Mouse (Mus musculus): ENCODE measurements around the gene Gm27021. TPM values are rescaled to one million over a fixed set of nuclear protein-coding genes. Genes with fewer than 3 reads are reported as not detected.

Gm27021 gene
- polyA plus RNA-seq, 1 experiment from 2014 or later: 1.9 TPM

DNA sequence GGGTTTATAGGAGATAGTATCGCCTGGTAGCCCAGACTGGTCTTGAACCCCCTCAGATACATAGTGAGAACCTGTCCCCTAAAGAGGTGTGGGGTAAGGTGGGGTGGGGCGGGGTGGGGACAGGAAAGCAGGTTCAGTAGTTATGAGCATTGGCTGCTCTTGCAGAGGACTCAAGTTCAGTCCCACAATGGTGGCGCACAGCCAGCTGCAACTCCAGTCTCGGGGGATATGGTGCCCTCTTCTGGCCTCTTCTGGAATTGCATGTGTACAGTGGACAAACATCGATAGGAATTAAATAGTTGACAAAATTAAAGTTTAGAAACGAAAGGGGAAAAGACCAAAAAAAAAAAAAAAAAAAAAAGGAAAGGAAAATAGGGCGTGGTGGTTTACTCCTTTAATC lies 68.4 kb downstream of the Gm27021 start:
- WGBS: 52% methylated on average over 7 of the region's 7 CpGs
- H3K4me3 ChIP-seq (ENCODE audit: low read depth, low read length): no peak overlapping the region

DNA sequence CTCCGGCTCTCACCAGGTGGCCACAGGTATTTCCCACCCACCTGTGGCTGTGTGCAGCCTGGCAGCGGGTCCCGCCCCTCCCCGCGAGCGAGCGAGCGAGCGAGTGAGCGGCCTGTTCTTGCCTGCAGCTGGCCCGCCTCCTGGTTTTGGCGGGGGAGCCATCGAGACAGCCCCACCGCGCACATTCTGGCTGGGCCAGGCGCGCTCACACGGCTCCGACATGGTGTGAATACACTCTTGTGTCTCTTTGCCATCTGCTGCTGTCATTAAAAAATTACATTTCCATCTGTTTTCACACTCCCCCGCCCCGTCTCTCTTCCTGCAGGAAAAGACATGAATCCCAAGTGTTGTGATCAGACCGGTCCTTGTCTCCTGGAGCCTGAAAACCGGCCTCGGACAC lies 69.3 kb downstream of the Gm27021 start:
- TF ChIP-seq CTCF (IDR thresholded peaks at IDR 0.05; ENCODE audit: low read depth): no peak
- Histone ChIP-seq H3K9ac (ENCODE audit: low read depth, low read length) (no peak overlapping the region), H3K27ac (ENCODE audit: low read depth, low read length) (no peak overlapping the region)

More for the DNA sequence above, 68.4 kb downstream of the Gm27021 start:
- no peak overlapping the region for H3K9ac ChIP-seq (ENCODE audit: low read depth, low read length)
- 0 out of 2 replicates have a peak, but pooled peaks cover 5% of the 10 kb centered on the region for H3K27me3 ChIP-seq (replicated peaks; ENCODE audit: control insufficient read depth, insufficient read depth, low read length)
- ATAC-seq: no peak
- H3K27ac ChIP-seq (ENCODE audit: low read depth, low read length): no peak overlapping the region
- H3K4me2 ChIP-seq (replicated peaks; ENCODE audit: low read depth): no peak overlapping the region
- H3K36me3 ChIP-seq (ENCODE audit: control insufficient read depth, insufficient read depth): no peaks in the 10 kb centered on the region
- no peaks in the 10 kb centered on the region for H3K4me1 ChIP-seq (replicated peaks; ENCODE audit: control insufficient read depth, insufficient read depth, low read length)
- no peaks in the 10 kb centered on the region for H3K9me3 ChIP-seq (ENCODE audit: control insufficient read depth)
- peak; percentile 80 for TF ChIP-seq CTCF (IDR thresholded peaks at IDR 0.05; ENCODE audit: low read depth)

DNA sequence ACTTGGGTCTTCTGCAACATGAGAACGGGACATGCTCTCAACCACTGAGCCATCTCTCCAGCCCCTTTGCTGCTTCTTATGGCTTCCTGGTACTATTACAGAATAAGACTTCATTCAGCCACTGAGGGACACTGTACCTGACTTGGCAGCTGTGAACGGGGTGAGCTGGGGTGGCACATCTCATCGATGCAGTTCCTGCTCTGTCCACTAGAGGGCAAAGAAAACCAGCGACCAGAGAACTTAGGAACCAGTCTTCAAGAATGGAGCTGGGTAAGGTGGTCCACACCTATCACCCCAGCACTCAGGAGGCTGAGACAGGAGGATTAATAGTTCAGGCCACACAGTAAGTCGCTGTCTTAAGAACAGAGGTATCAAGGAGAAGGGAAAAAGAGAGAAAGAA lies 71.9 kb downstream of the Gm27021 start:
- 0 out of 2 replicates have a peak, but pooled peaks cover 5% of the 10 kb centered on the region for H3K27me3 ChIP-seq (replicated peaks; ENCODE audit: control insufficient read depth, insufficient read depth, low read length)
- H3K36me3 ChIP-seq (ENCODE audit: control insufficient read depth, insufficient read depth): no peaks in the 10 kb centered on the region
- H3K27ac ChIP-seq (ENCODE audit: low read depth, low read length): no peak overlapping the region
- no peak for ATAC-seq
- no peaks in the 10 kb centered on the region for H3K4me1 ChIP-seq (replicated peaks; ENCODE audit: control insufficient read depth, insufficient read depth, low read length)
- no peak overlapping the region for H3K4me3 ChIP-seq (ENCODE audit: low read depth, low read length)
- no peaks in the 10 kb centered on the region for H3K9me3 ChIP-seq (ENCODE audit: control insufficient read depth)
- H3K9ac ChIP-seq (ENCODE audit: low read depth, low read length): no peak overlapping the region
- no peak overlapping the region for H3K4me2 ChIP-seq (replicated peaks; ENCODE audit: low read depth)
- 10% methylated on average over 5 of the region's 5 CpGs for WGBS
- peak; percentile 88 for TF ChIP-seq CTCF (IDR thresholded peaks at IDR 0.05; ENCODE audit: low read depth)

More for the DNA sequence above, 69.3 kb downstream of the Gm27021 start:
- no peaks in the 10 kb centered on the region for H3K9me3 ChIP-seq (ENCODE audit: control insufficient read depth)
- H3K4me2 ChIP-seq (replicated peaks; ENCODE audit: low read depth): peak overlapping the region; percentile 35
- H3K27me3 ChIP-seq (replicated peaks; ENCODE audit: control insufficient read depth, insufficient read depth, low read length): 0 out of 2 replicates have a peak, but pooled peaks cover 5% of the 10 kb centered on the region
- WGBS: 29% methylated on average over 24 of the region's 24 CpGs
- H3K4me1 ChIP-seq (replicated peaks; ENCODE audit: control insufficient read depth, insufficient read depth, low read length): no peaks in the 10 kb centered on the region
- H3K4me3 ChIP-seq (ENCODE audit: low read depth, low read length): no peak overlapping the region
- no peak for ATAC-seq
- no peaks in the 10 kb centered on the region for H3K36me3 ChIP-seq (ENCODE audit: control insufficient read depth, insufficient read depth)

DNA sequence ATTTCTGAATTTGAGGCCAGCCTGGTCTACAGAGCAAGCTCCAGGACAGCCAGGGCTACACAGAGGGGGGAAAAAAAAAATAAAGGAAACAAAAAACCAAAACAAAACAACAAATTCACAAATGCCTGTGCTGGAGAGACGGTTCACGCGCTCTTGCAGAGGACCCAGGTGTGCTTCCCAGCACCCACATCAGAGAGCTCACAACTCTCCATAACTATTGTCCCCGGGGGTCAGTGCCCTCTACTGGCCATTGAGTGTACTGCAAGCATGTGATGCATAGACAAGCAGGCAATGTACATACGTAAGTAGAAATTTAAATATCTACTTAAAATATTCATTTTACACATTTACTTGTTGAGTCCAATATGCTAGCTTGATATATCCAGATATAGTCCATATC lies 73.3 kb downstream of the Gm27021 start:
- no peak for ATAC-seq
- peak; percentile 60 for TF ChIP-seq CTCF (IDR thresholded peaks at IDR 0.05; ENCODE audit: low read depth)
- 90% methylated on average over 5 of the region's 5 CpGs for WGBS

DNA sequence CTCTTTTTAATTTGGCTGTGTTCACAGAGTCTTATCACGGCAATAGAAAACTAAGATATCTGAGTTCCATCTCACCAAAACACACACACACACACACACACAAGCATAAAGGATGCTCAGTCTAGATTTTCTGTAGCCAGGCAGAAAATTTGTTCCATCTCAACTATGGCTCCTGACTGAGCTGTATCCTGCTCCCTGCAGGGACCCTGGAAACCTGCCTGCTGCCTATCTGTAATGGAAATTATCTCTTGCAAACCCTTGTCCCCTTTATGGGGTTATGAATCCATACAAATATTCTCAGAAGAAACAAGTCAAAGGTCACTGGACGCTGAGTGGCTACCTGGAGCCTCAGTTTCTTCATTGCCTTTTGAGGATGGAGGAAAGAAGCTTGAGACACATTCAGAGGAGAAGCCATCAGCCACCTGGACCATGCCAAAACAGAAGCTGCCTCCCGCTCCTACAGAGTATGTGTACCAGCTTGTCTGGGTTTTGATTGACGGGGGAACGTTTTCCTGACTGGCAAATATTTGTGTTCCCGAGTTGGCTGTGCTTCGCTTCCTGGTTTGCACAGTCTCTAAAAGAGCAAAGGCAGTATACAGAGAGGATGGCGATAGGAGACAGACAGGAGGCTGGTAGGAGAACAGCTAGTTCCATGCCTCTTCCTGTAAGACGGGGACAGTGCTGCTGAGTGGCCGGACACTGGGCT lies 76.1 kb downstream of the Gm27021 start:
- Histone ChIP-seq H3K27ac (ENCODE audit: low read depth, low read length) (no peak overlapping the region), H3K9me3 (ENCODE audit: control insufficient read depth) (no peaks in the 10 kb centered on the region), H3K4me1 (replicated peaks; ENCODE audit: control insufficient read depth, insufficient read depth, low read length) (no peaks in the 10 kb centered on the region), H3K4me2 (replicated peaks; ENCODE audit: low read depth) (no peak overlapping the region), H3K4me3 (ENCODE audit: low read depth, low read length) (no peak overlapping the region), H3K27me3 (replicated peaks; ENCODE audit: control insufficient read depth, insufficient read depth, low read length) (no peaks in the 10 kb centered on the region), H3K36me3 (ENCODE audit: control insufficient read depth, insufficient read depth) (no peaks in the 10 kb centered on the region), H3K9ac (ENCODE audit: low read depth, low read length) (no peak overlapping the region)
- no peak for ATAC-seq
- no peak for TF ChIP-seq CTCF (IDR thresholded peaks at IDR 0.05; ENCODE audit: low read depth)
- 37% methylated on average over 10 of the region's 10 CpGs for WGBS

More for the DNA sequence above, 73.3 kb downstream of the Gm27021 start:
- H3K27me3 ChIP-seq (replicated peaks; ENCODE audit: control insufficient read depth, insufficient read depth, low read length): 0 out of 2 replicates have a peak, but pooled peaks cover 5% of the 10 kb centered on the region
- H3K36me3 ChIP-seq (ENCODE audit: control insufficient read depth, insufficient read depth): no peaks in the 10 kb centered on the region
- H3K9me3 ChIP-seq (ENCODE audit: control insufficient read depth): no peaks in the 10 kb centered on the region
- H3K4me2 ChIP-seq (replicated peaks; ENCODE audit: low read depth): no peak overlapping the region
- H3K4me1 ChIP-seq (replicated peaks; ENCODE audit: control insufficient read depth, insufficient read depth, low read length): no peaks in the 10 kb centered on the region
- H3K9ac ChIP-seq (ENCODE audit: low read depth, low read length): no peak overlapping the region
- H3K27ac ChIP-seq (ENCODE audit: low read depth, low read length): no peak overlapping the region
- no peak overlapping the region for H3K4me3 ChIP-seq (ENCODE audit: low read depth, low read length)

DNA sequence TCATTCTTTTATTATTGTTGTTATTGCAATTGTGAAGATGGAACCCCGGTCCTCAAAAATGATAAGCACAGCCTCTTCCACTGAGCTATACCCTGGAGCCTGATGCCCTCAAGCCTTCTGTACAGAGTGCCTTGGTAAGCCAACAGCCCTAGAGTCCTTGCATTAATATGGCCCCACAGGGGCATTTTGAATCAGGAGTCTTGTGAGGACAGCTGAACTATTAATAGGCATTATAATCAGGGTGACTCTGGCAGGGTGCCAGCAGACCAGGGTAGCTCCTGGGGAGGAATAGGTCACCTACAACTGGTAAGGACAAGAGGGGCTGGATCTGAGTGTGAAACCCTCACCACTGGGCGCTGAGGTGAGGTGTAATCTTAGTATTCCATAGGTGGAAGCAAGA lies 78.0 kb downstream of the Gm27021 start:
- Histone ChIP-seq H3K4me3 (ENCODE audit: low read depth, low read length) (peak overlapping the region; percentile 42), H3K4me2 (replicated peaks; ENCODE audit: low read depth) (peak overlapping the region; percentile 69), H3K9ac (ENCODE audit: low read depth, low read length) (peak overlapping the region; percentile 27; the same call in 1 of the 2 replicates), H3K36me3 (ENCODE audit: control insufficient read depth, insufficient read depth) (no peaks in the 10 kb centered on the region; the same call in 1 of the 2 replicates), H3K27me3 (replicated peaks; ENCODE audit: control insufficient read depth, insufficient read depth, low read length) (no peaks in the 10 kb centered on the region), H3K27ac (ENCODE audit: low read depth, low read length) (no peak overlapping the region), H3K4me1 (replicated peaks; ENCODE audit: control insufficient read depth, insufficient read depth, low read length) (no peaks in the 10 kb centered on the region), H3K9me3 (ENCODE audit: control insufficient read depth) (no peaks in the 10 kb centered on the region)
- 49% methylated on average over 2 of the region's 2 CpGs for WGBS
- TF ChIP-seq CTCF (IDR thresholded peaks at IDR 0.05; ENCODE audit: low read depth): no peak
- ATAC-seq: no peak

Measured in intestine, postnatal 0 days (tissue).